In the genomic region with DNA sequence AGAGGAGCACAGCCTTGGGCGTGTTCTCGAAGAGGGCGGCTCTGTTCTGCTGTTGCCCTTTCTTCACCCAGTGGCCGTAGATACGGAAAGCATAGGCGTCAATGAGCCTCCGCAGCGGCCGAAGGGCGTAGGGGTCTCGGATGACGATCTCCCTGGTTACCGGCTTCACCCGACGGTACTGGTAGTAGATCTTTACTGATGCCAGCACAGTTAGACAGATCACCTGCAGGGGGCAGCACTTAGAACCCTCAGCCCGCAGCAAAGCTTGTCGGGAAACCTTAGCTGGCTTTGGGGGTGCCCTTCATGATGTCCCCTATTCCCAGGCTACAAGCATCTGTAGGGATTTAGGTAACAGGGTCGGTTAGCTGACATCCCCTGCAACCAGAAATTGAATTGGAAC, we compare ENCODE assay signal across 8 mouse cellular contexts. TPM values are rescaled to one million over a fixed set of nuclear protein-coding genes. Genes with fewer than 3 reads are reported as not detected.
DNase-seq lines count a peak whose midpoint lies in the region; ATAC-seq and TF ChIP-seq lines count a peak whose summit lies in the region.

No protein-coding gene starts in this region.

- no peak overlapping the region for H3K4me3 ChIP-seq in midbrain, embryonic 12.5 days
- H3K4me3 ChIP-seq in midbrain, embryonic 13.5 days (replicated peaks) = no peak overlapping the region
- no peak overlapping the region for H3K4me3 ChIP-seq in limb, embryonic 14.5 days (replicated peaks; ENCODE audit: low read length)

- no peak for ATAC-seq in midbrain, embryonic 12.5 days (ENCODE audit: low FRiP score, low read depth)
- ATAC-seq in midbrain, embryonic 13.5 days = no peak
- ATAC-seq in frontal cortex, adult (ENCODE audit: low TSS enrichment) = peak; percentile 34
- ATAC-seq in limb, embryonic 14.5 days (ENCODE audit: low FRiP score, low read depth) = no peak

- no peak overlapping the region; the same call in 1 of the 2 replicates for H3K9ac ChIP-seq in midbrain, embryonic 12.5 days (replicated peaks)
- no peak overlapping the region for H3K9ac ChIP-seq in midbrain, embryonic 13.5 days (replicated peaks)
- peak overlapping the region; percentile 40; the same call in 1 of the 2 replicates for H3K9ac ChIP-seq in limb, embryonic 14.5 days (ENCODE audit: low read depth, low read length, severe bottlenecking)

- peaks cover 33% of the 10 kb centered on the region for H3K36me3 ChIP-seq in midbrain, embryonic 12.5 days
- H3K36me3 ChIP-seq in midbrain, embryonic 13.5 days = peaks cover 36% of the 10 kb centered on the region
- H3K36me3 ChIP-seq in limb, embryonic 14.5 days (ENCODE audit: control insufficient read depth, insufficient read depth, low read length) = peaks cover 27% of the 10 kb centered on the region

- H3K9me3 ChIP-seq in midbrain, embryonic 12.5 days = no peaks in the 10 kb centered on the region
- H3K9me3 ChIP-seq in midbrain, embryonic 13.5 days = no peaks in the 10 kb centered on the region
- H3K9me3 ChIP-seq in limb, embryonic 14.5 days (ENCODE audit: control insufficient read depth, low read length) = no peaks in the 10 kb centered on the region

- H3K27me3 ChIP-seq in midbrain, embryonic 12.5 days = no peaks in the 10 kb centered on the region
- H3K27me3 ChIP-seq in midbrain, embryonic 13.5 days = 0 out of 2 replicates have a peak, but pooled peaks cover 4% of the 10 kb centered on the region
- no peaks in the 10 kb centered on the region for H3K27me3 ChIP-seq in limb, embryonic 14.5 days (ENCODE audit: control insufficient read depth, insufficient read depth, low read length)

- H3K4me1 ChIP-seq in midbrain, embryonic 12.5 days = 0 out of 2 replicates have a peak, but pooled peaks cover 3% of the 10 kb centered on the region
- peaks cover 4% of the 10 kb centered on the region; the same call in 1 of the 2 replicates for H3K4me1 ChIP-seq in midbrain, embryonic 13.5 days (replicated peaks)
- no peaks in the 10 kb centered on the region for H3K4me1 ChIP-seq in limb, embryonic 14.5 days (ENCODE audit: control insufficient read depth, insufficient read depth, low read length)

- no peak overlapping the region for H3K27ac ChIP-seq in midbrain, embryonic 12.5 days (replicated peaks)
- no peak overlapping the region for H3K27ac ChIP-seq in midbrain, embryonic 13.5 days
- no peak overlapping the region for H3K27ac ChIP-seq in limb, embryonic 14.5 days (replicated peaks; ENCODE audit: low read depth, low read length)

- DNase-seq in adrenal gland, postnatal 36 days = peak; percentile 59 to 76
- DNase-seq in kidney, adult 11 months = peak; percentile 26
- DNase-seq in limb, embryonic 14.5 days (ENCODE audit: low spot score) = peak; percentile 22
- DNase-seq in natural killer cell, adult 2 months (ENCODE audit: low spot score in 2 of 2) = peak; percentile 30 to 44
- DNase-seq in yolk sac, embryonic 10.5 days (ENCODE audit: low spot score) = no peak

- no peak for TF ChIP-seq POLR2A in limb, embryonic 14.5 days (IDR thresholded peaks at IDR 0.05; ENCODE audit: borderline replicate concordance, extremely low read depth, insufficient read depth, insufficient read length)

- 14% methylated on average over 18 of the region's 18 CpGs for WGBS in midbrain, embryonic 12.5 days
- WGBS in midbrain, embryonic 13.5 days = 13% methylated on average over 18 of the region's 18 CpGs
- 10% methylated on average over 18 of the region's 18 CpGs for WGBS in limb, embryonic 14.5 days

- peak overlapping the region; percentile 17; the same call in 1 of the 2 replicates for H3K4me2 ChIP-seq in midbrain, embryonic 12.5 days (replicated peaks)
- H3K4me2 ChIP-seq in midbrain, embryonic 13.5 days (replicated peaks) = no peak overlapping the region
- no peak overlapping the region for H3K4me2 ChIP-seq in limb, embryonic 14.5 days (replicated peaks; ENCODE audit: low read depth, low read length, severe bottlenecking)

RNA-seq across cellular contexts. Expression of gene Sumf2, which starts 17.7 kb away (rescaled TPM):
- 47.9 and 50.8 TPM in 2 replicates for polyA plus RNA-seq in midbrain, embryonic 12.5 days (2016; fragmentation: Nextera tagmentation; extraction: Ambion mirVana)
- polyA plus RNA-seq in midbrain, embryonic 13.5 days (2015; fragmentation: Nextera tagmentation; extraction: Ambion mirVana) = 33.2 and 37.2 TPM in 2 replicates
- 10 to 100 TPM; 34.1 to 56.5 TPM for total RNA-seq in adrenal gland, postnatal 36 days (2021)
- 50.1 and 55.9 TPM in 2 replicates for polyA plus RNA-seq in limb, embryonic 14.5 days (2012; rRNA removed)
- 53.8 and 61.3 TPM in 2 replicates for polyA plus RNA-seq in limb, embryonic 14.5 days (2014; fragmentation: Nextera tagmentation; extraction: Ambion mirVana)

RNA-seq across cellular contexts. Expression of gene Chchd2, which starts 22.8 kb away (rescaled TPM):
- polyA plus RNA-seq in midbrain, embryonic 12.5 days (2016; fragmentation: Nextera tagmentation; extraction: Ambion mirVana) = 747 and 763 TPM in 2 replicates
- polyA plus RNA-seq in midbrain, embryonic 13.5 days (2015; fragmentation: Nextera tagmentation; extraction: Ambion mirVana) = 897 and 927 TPM in 2 replicates
- total RNA-seq in adrenal gland, postnatal 36 days (2021) = 1,000 to 10,000 TPM; 1,014 to 1,053 TPM
- 773 and 1,133 TPM in 2 replicates for polyA plus RNA-seq in limb, embryonic 14.5 days (2012; rRNA removed)
- polyA plus RNA-seq in limb, embryonic 14.5 days (2014; fragmentation: Nextera tagmentation; extraction: Ambion mirVana) = 901 and 959 TPM in 2 replicates

RNA-seq across cellular contexts. Expression of gene Zbed5, which starts 31.1 kb away (rescaled TPM):
- 7.9 and 9.1 TPM in 2 replicates for polyA plus RNA-seq in midbrain, embryonic 12.5 days (2016; fragmentation: Nextera tagmentation; extraction: Ambion mirVana)
- polyA plus RNA-seq in midbrain, embryonic 13.5 days (2015; fragmentation: Nextera tagmentation; extraction: Ambion mirVana) = 14.7 and 16.4 TPM in 2 replicates
- total RNA-seq in adrenal gland, postnatal 36 days (2021) = 1 to 10 TPM in 1 of 2 experiments, under 1 TPM in 1; 0.99 to 2.3 TPM
- polyA plus RNA-seq in limb, embryonic 14.5 days (2012; rRNA removed) = 8.8 and 9.1 TPM in 2 replicates
- 8.2 and 8.4 TPM in 2 replicates for polyA plus RNA-seq in limb, embryonic 14.5 days (2014; fragmentation: Nextera tagmentation; extraction: Ambion mirVana)

RNA-seq across cellular contexts. Expression of gene Phkg1, which starts 33.9 kb away (rescaled TPM):
- polyA plus RNA-seq in midbrain, embryonic 12.5 days (2016; fragmentation: Nextera tagmentation; extraction: Ambion mirVana) = 0.18 and 0.22 TPM in 2 replicates
- polyA plus RNA-seq in midbrain, embryonic 13.5 days (2015; fragmentation: Nextera tagmentation; extraction: Ambion mirVana) = 0.46 and 0.81 TPM in 2 replicates
- 1 to 10 TPM; 1.4 to 4.3 TPM for total RNA-seq in adrenal gland, postnatal 36 days (2021)
- polyA plus RNA-seq in limb, embryonic 14.5 days (2012; rRNA removed) = 0.29 and 0.40 TPM in 2 replicates
- 0.21 TPM in 1 of 2 replicates, not detected in the other for polyA plus RNA-seq in limb, embryonic 14.5 days (2014; fragmentation: Nextera tagmentation; extraction: Ambion mirVana)

RNA-seq across cellular contexts. Expression of gene Nupr1l, which starts 43.9 kb away (rescaled TPM):
- polyA plus RNA-seq in midbrain, embryonic 12.5 days (2016; fragmentation: Nextera tagmentation; extraction: Ambion mirVana) = 6.2 and 9.8 TPM in 2 replicates
- 6.3 and 7.2 TPM in 2 replicates for polyA plus RNA-seq in midbrain, embryonic 13.5 days (2015; fragmentation: Nextera tagmentation; extraction: Ambion mirVana)
- 1 to 10 TPM; 4.3 to 6.1 TPM for total RNA-seq in adrenal gland, postnatal 36 days (2021)
- 4.3 and 4.5 TPM in 2 replicates for polyA plus RNA-seq in limb, embryonic 14.5 days (2012; rRNA removed)
- polyA plus RNA-seq in limb, embryonic 14.5 days (2014; fragmentation: Nextera tagmentation; extraction: Ambion mirVana) = 2.6 and 3.1 TPM in 2 replicates
